Mouse (Mus musculus) bone marrow, adult 2 months (tissue): ENCODE results near the gene Nsmce1.

Source experiments
- CTCF ChIP-seq: fragments of 200-500 bp; IDR thresholded peaks from 2 replicates; pipeline ENCODE4 v1.5.1; 2011; ENCODE audit warnings: low read length, control low read depth; ENCODE audit not compliant: control insufficient read depth, insufficient read depth
- POLR2A ChIP-seq: fragments of 200-500 bp; IDR thresholded peaks from 2 replicates; pipeline ENCODE4 v1.6.1; 2011; ENCODE audit warnings: low read depth, mild to moderate bottlenecking, control low read depth, low read length, borderline replicate concordance; ENCODE audit not compliant: control insufficient read depth

GRCm38 (mm10) chr7:125495864-125496440 is 4.6 kb upstream of the Nsmce1 start:
- TF ChIP-seq CTCF (no peak), POLR2A (no peak)
